Mouse (Mus musculus) heart, postnatal 10 days (tissue): Measurements from ENCODE around the gene Rsph3b. TPM values are rescaled to one million over a fixed set of nuclear protein-coding genes. Genes with fewer than 3 reads are reported as not detected.
"Not testable (repeated sequence)": the region's sequence is repeated elsewhere in the genome, so short reads cannot be mapped to it uniquely, and the experiment has no call there.

ENCODE experiments used
- DNase-seq, 2 experiments: peaks; one replicate each; pipeline ENCODE4 v3.0.0; 2021
- intact Hi-C: fragments of 180-260 bp; cut with DNase I; formaldehyde crosslinking; loops from one replicate; pipeline ENCODE4 v1.15.1; 2025
- total RNA-seq, 2 experiments: library from RNA; stranded (reverse); gene quantifications; 2 replicates each; pipeline ENCODE4 v1.2.3; 2021

Rsph3b gene
- total RNA-seq, 2 experiments from 2014 or later: 52.5 to 55.5 TPM

DNA sequence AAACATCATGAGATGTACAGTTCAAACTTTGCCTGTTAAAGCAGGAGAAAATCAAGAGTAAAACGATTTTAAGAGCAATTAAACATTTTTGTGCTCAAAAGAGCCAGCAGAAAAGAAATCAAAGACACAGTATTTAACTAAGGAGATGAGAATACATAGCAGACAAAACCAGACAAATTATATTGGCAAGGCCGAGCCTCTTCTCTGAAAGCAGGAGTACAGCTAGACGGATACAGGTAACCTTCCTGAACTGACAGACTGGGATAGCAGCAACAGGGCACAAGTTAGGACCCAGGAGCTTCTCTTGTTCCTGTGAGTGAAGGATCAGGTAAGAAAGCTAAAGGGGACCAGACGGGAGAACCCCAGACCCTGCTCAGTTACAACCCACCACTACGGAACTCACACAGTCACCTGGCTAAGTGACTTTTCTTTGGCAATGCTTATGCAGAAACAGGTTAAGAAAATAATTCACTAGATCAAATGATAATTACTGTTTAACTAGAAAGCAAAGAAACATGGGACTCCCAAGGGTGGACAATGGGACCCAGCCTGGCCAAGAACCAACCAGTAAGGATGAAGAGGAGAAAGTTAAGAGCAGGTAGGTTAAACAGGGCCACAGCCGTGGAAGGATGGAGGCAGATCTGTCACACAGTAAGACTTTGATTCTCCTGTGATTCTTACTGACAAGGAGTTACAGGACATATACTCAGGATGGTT is 11.2 kb upstream of the Rsph3b start:
- DNase-seq, intact Hi-C loops: not testable (repeated sequence)

DNA sequence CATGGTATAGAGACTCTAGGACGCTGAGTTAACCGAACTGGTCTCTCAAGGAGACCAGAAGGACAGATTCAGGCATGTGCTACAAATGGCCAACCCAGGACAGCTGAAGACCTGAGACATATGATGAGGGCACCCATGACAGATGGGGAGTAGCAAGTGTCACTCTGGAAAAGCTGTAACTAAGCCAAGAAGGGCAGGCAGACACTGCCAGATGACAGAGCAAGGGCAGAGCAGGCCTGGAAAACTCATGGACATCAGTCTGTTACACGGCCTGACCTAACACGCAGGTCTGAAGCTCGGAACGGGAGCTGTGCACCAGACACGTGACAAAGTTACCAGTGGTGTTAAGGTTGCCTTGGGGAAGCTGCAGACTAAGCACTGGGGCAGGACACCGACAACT is 10.4 kb upstream of the Rsph3b start:
- intact Hi-C loops, DNase-seq: not testable (repeated sequence)

DNA sequence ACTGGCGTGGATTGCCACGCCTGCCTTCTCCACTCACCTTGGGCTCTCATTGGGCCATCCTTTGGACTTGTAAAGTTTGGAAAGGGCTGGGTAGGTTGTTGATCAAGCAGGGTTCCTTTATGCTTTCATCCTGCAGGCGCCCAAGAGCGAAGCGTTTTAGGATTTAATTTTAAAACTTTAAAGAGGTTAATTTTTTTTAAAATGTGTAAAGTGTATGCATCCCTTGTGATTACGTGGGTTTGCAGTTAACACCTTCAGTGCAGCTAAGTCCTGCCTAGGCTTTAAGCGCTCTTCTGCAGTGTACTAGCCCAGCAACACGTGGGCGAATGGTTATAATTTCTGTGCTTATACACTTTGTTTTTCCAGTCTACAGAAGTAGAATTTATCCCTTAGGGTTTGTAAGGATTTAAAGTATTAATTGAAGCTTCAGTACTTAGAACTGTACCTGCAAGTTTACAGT is 317 bp upstream of the Rsph3b start:
- DNase-seq, intact Hi-C loops: not testable (repeated sequence)

DNA sequence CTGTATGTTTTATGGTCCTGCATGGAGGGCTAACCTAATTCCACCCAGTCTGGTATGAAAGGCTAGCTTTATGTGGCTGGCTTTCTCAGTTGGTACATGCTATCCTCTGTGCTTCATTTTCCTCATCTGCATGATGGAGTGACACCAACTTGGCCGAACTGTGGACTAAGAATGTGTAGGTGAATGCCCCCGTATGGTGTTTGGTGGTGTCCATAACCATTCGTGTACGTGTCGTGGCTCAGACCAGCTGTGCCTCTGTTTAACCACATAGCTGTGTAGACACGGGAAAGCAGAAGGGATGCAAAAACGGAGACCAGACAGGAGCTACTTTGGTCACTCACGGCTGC is 872 bp downstream of the Rsph3b start:
- intact Hi-C loops: not testable (repeated sequence)

DNA sequence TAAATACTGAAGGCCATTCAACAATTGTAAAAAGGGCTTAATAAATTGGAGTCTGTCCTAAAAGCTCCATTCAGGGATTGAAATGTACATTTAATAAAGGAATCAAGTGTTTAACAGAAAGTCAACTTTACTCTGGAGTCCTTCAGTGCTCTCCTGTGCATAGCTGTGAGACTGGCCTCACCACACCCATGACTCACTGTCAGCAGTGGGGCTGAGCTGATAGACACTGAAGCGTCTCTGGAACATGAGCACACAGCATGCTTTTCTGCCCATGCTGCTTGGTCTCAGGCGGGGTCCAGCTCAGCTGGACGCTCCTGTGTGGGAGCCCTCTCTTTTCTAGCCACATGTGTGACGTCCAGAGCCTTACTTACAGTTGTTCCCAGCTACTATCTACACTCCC is 5.9 kb downstream of the Rsph3b start:
- intact Hi-C loops, DNase-seq: not testable (repeated sequence)

More for the DNA sequence above, 872 bp downstream of the Rsph3b start:
- DNase-seq: not testable (repeated sequence)

DNA sequence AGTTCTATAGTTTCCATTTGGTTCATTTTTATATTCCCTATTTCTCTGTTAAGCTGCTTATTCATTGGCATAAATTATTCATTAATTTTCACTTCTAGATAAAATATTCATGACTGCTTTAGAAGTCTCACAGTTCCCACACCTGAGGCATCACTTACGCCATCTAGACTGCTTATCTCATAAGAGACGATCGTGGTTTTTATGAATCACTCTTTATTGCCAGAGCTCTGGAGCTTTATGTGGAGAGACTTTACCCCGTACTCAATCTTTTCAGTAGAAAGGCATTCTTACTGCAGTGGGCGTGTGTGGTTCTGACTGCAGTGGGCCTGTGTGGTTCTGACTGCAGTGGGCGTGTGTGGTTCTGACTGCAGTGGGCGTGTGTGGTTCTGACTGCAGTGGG is 16.9 kb downstream of the Rsph3b start:
- intact Hi-C loops, DNase-seq: not testable (repeated sequence)

DNA sequence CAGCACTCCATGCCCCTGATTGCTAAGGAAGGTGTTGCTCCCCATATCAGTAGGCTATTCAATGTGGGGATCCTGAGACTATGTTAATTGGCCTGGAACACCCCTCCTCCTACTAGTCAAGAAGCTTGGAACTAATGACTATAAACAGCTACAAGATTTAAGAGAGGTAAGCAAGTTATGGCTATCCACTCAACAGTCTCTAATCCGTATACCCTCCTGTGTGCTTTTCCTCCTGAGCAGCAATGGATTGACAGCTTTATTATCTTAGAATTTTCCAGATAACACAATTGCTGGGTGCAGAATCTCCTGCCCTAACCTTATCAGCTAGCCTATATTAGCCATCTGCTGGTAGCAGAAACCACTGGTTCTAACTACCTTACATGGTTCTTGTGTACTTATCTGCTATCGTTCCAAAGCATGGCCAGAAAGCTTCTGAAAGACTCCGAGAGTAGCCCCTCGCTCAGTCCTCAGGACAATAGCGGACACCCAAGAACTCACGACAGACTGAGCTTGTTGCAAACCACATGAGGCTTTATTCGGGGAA is 28.1 kb downstream of the Rsph3b start:
- DNase-seq, intact Hi-C loops: not testable (repeated sequence)

DNA sequence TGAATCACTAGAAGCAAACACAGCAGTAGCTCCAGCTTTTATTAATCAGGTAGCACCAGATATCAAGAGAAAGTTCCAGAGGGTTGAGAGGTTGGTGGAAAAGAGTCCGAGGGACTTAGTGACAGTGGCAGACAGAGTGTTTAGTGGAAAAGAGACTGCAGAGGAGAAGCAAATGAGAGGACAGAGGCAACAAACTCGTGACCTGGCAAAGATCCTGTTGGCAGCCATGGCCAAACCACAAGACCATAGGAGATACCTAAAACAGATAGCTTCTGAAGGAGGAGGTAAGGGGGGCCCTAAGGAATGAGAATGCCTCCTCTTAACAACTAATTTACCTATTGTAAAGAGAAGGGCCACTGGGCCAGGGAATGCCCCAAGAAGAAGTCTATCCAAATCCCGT is 29.1 kb downstream of the Rsph3b start:
- DNase-seq: not testable (repeated sequence)

DNA sequence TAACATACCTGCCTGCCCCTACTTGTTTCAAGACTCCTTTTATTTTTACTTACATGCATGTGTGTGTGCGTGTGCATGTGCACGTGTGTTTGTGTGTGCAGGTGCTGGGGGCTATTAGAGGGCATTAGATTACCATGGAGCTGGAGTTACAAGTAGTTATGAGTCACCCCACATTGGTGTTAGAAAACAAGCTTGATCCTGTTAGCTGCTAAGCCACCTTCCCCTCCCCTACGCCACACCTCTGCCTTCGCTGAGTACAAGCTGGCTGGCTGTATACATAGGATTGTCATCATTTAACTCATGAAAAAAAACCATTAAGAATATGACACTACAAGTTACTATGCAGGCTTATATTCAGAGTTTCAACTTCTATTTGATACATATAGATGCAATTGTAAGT is 33.2 kb downstream of the Rsph3b start:
- DNase-seq, intact Hi-C loops: not testable (repeated sequence)

More for the DNA sequence above, 29.1 kb downstream of the Rsph3b start:
- intact Hi-C loops: not testable (repeated sequence)

DNA sequence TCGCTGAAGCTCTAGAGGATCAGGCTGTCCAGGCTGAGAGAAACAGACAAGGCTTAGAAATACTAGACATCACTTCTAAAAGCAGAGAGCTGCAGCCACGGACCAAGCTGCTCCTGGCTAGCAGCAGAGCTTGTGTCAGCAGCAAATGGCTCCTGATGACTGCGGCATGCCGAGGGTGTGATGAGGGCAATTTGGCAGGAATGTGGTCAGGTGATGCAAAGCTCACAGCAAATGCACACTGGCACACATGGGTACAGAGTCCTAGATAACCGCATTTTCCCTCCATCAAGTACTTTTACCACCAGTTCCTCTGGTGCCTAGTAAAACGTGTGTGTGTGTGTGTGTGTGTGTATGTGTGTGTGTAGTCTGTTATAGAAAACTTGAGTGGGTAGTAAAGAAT is 34.4 kb downstream of the Rsph3b start:
- intact Hi-C loops, DNase-seq: not testable (repeated sequence)

DNA sequence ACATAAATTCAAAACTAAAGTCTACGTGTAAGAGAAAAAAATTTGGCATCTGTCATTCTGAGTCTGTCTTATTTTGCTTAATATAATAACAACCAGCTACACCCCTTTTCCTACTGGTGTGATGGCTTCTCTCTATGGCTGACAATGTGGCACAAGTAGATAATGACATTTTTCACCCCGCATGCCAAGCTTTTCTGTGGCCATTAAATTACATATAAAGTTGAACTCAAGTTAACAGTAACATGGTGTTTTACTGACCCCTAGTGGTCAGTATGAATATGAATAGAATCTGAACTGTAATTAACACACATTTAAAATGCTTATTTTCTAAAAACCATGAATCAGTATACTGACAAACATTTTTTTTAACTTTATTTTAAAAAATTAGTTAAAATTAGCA is 48.1 kb downstream of the Rsph3b start:
- intact Hi-C loops, DNase-seq: not testable (repeated sequence)

DNA sequence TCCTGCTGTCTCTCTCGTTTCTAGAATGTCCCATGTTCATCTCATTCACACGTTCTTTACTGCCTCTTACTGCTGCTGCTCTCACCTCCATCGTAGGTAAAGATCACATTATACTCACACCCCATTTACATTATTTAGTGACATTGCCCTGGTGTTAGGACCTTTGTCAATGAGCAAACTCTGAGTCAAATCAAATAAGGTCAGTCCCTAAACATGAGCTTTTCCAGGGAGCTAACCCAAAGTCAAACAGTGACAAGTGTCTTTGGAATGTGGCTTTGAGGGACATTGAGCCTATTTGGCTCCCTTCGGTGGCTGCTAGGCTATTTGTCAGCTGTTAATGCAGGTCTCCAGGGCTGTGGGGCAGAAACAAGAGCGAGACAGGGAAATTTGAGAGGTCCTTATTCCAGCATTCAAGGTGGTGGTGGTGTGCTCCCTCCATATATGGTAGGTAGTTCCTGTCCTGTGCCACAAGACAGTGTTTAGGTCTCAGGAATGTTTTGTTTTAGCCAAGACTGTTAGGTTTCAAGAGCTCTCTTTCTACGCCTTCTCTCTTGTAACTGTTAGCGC is 50.4 kb downstream of the Rsph3b start:
- not testable (repeated sequence) for DNase-seq
- intact Hi-C loops: loop anchor here (5.0 to 10.0 kb wide), 2 partner anchors 121 to 203 kb away; no protein-coding TSS in a partner anchor

DNA sequence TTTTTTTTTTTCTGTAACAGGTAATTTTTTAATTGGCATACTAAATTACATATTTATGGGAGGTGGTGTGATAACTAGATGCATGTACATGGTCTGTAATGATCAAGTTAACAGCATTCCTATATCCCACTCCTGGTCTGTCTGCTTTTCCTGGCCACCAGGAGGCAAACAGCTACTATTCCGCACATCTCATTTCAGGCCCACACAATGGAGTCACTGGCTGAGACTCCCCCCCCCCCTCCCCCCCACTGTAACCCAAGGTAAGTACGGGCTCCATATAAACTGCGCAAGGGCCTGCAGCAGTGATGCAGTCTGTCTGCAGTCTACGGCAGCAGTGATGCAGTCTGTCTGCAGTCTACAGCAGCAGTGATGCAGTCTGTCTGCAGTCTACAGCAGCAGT is 51.7 kb downstream of the Rsph3b start:
- DNase-seq: no peak
- intact Hi-C loops: loop anchor here (5.0 to 10.0 kb wide), 2 partner anchors 119 to 202 kb away; no protein-coding TSS in a partner anchor

DNA sequence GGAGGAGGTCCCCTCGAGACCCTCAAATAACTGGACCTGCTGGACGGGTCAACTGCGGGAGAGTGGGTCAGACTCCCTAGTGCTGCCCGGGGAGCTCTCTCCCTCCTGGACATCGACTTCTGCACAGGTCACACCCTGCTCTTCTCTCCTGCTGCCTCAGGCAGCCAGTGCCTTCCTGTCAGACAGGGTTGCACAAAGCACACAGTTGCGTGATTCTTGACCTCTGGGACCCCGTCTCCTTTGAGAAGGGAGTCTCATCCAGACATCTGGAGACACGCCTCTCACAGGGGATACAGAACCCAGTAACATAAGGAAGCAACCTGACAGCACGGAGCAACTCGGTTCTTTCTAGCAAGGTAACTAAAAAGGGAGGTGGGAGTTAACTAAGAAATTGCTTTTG is 55.1 kb downstream of the Rsph3b start:
- DNase-seq: no peak
- intact Hi-C loops: loop anchor here (10.0 kb wide), 1 partner anchor 199 kb away; no protein-coding TSS in a partner anchor

DNA sequence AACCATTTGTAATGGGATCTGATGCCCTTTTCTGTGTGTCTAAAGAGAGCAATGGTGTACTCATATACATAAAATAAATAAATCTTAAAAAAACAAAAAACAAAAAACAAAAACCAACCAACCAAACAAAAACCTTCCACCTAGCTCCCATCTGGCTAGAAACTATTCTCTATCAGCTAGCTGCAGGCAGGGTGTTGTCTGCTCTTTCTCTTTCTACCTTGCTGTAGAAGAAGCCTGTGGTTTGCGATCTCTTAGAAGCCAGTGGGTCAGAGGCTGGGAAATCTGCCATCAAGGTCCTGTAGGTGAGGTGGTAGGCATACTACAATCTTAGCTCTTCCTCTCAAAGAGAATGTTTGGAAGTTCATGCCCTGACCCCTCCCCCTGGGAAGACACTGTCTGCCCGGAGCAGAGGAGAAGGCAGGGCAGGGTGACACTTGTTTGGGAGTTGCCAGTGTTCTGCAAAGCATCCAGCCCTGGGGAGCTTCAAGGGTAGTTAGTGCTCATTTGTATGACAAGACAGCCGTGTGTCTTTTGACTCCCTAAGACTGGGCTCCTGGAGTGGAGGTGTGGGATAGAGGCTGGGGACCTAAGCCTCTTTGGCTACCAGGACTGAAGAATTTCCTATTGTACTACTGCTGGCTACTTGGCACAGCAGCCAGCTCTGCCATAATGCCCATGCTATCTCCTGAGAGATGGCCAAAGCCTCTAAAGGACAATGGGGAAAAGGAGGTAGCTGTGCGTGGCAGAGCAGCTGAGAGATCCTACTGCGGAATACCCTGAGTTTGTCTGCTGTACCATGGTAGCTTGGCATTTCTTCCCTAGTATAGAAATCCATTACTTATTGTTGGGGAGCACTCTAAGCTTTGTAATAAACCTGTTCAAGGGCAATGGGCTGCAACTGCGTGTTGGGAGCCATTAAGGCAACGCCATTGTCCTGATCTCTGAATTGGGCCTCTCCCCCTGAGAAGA is 56.2 kb downstream of the Rsph3b start:
- DNase-seq: no peak
- intact Hi-C loops: loop anchor here (10.0 kb wide), 1 partner anchor 197 kb away; no protein-coding TSS in a partner anchor

DNA sequence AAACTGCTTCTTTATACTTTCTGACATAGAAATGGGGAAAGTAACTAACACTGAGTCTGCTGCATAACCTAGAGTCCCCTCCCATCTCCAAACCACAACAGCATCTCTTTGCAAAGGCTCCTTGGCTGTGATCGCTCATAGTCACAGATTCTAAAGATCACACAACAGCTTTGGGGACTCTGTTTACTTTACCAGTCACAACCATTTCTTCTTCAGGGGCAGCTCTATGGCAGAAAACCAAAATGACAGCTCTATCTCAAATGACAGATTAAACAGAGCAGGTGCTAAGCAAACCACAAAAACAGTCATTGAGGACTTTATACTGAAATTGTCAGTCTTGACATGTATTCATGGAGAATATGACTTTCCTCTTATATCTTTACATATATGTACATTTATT is 62.0 kb downstream of the Rsph3b start:
- intact Hi-C loops: no loop called here
- DNase-seq: no peak

DNA sequence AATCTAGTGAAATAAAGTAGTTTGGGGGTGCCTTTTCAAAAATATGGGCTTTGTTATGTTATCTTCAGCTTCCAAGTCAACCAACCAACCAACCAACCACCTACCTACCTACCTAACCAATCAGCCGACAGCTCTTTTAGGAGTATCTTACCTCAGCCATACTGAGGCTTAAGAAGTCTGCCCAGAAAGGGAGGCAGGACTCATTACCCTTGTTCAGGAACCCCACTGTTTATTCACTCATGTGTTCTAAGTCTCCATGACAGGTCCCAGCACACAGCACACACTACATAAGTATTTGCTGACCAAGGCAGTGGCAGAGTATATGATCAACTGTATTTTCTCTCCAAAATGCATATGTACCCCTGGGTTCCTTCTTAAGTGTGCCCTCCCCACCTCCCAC is 64.0 kb downstream of the Rsph3b start:
- intact Hi-C loops: no loop called here
- no peak for DNase-seq

DNA sequence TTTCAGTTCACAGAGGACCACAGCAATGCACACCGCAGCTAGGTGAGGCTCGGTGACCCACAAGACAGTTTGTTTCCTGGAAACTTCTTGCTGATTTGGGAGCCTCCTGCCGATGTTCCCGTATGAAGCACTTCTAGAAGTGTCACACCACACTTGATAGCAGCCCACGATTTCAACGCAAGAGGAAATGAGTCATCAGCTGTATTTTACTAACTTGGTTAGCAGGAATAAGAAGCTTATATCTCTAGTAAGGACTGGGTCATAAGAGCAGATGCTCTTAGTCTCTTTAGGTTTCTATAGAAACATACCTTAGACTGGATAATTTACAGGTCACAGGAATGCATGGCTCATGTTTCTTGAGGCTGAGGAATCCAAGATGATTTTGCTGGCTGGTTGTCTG is 67.2 kb downstream of the Rsph3b start:
- intact Hi-C loops: no loop called here
- no peak for DNase-seq

DNA sequence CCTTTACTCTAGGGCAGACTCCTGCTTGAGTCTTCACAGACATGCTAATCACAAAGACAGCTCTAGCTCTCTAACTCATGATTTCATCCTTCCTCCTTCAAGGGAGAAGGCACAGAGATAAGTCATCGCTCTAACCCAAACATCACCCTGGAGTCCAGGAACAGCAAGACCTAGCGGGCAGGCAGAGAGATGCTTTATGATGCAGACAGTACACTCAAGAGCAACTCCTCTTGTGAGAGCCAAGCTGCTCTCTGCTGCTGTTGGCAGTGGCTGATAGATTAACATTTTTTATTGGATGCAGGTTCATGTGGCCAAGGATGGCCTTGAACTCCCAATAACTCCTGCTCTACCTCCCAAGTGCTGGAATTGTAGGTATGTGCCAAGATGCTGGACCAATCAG is 77.1 kb downstream of the Rsph3b start:
- intact Hi-C loops: no loop called here
- no peak for DNase-seq

DNA sequence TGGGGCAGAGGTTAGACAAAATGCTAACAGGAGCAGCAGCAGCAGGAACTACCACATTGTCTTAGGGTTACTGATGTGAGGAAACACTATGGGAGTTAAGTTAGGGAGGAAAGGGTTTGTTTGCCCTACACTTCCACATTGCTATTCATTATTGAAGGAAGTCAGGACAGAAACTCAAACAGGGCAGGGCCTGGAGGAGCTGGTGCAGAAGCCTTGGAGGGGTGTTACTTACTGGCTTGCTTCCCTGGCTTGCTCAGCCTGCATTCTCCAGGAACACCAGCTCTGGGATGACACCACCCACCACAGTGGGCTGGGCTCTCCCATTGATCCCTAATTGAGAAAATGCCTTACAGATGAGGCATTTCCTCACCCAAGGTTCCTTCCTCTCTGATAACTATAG is 79.7 kb downstream of the Rsph3b start:
- no peak for DNase-seq
- intact Hi-C loops: no loop called here

DNA sequence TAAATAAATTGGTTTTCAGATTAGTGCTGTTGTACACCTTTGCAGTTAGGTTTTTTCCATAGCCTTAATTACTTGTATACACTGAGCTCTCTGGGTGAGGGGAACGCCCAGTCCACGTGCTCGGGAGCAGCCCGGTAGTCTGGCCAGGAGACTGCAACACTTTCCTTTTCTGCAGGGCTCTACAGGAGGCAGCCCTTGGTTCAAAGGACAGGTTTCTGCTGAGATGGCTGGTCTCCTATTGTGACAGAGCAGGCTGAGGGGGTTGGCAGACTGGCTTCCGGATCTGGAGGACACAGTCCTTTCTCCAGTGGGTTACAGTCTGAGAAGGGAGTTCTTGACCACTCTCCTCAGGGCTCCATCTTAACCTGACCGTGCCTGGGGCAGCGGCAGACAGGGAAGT is 80.7 kb downstream of the Rsph3b start:
- intact Hi-C loops: no loop called here
- DNase-seq: no peak
